In genomic region chr2:167502554-167503252, GRCm38 (mm10) we compare ENCODE assay signal across 8 mouse cellular contexts. TPM values are rescaled to one million over a fixed set of nuclear protein-coding genes. Genes with fewer than 3 reads are reported as not detected.
A peak's percentile ranks its signal among the peaks of the same experiment; 100 is the strongest.
DNase-seq lines count a peak whose midpoint lies in the region; ATAC-seq and TF ChIP-seq lines count a peak whose summit lies in the region.

No protein-coding gene starts in this region.

- H3K9ac ChIP-seq in kidney, embryonic 15.5 days = peak overlapping the region; percentile 92; the same call in 1 of the 2 replicates
- H3K9ac ChIP-seq in heart, embryonic 16.5 days (ENCODE audit: low read length) = peak overlapping the region; percentile 97

- TF ChIP-seq POLR2A in bone marrow macrophage, adult 2 months (IDR thresholded peaks at IDR 0.05; ENCODE audit: borderline replicate concordance, low read depth, low read length) = no peak

- H3K4me3 ChIP-seq in kidney, embryonic 15.5 days (replicated peaks) = peak overlapping the region; percentile 88
- H3K4me3 ChIP-seq in bone marrow macrophage, adult 2 months (ENCODE audit: insufficient read depth, low read length) = peak overlapping the region; percentile 96
- peak overlapping the region; percentile 92 for H3K4me3 ChIP-seq in heart, embryonic 16.5 days (ENCODE audit: low read length)
- peak overlapping the region; percentile 45 for H3K4me3 ChIP-seq in macrophage (ENCODE audit: inconsistent target)

- peak overlapping the region; percentile 92 for H3K4me2 ChIP-seq in kidney, embryonic 15.5 days
- peak overlapping the region; percentile 79 for H3K4me2 ChIP-seq in heart, embryonic 16.5 days (ENCODE audit: low read depth, low read length)

- no peak for DNase-seq in kidney, adult 8-10 months
- DNase-seq in yolk sac, embryonic 10.5 days (ENCODE audit: low spot score) = no peak
- no peak for DNase-seq in gastrocnemius, postnatal 25 days
- DNase-seq in kidney, postnatal 14 days = no peak

- 45% methylated on average over 13 of the region's 13 CpGs for WGBS in kidney, embryonic 15.5 days
- 42% methylated on average over 13 of the region's 13 CpGs for WGBS in heart, embryonic 16.5 days
- WGBS in macrophage (ENCODE audit: missing documents) = 29% methylated on average over 13 of the region's 13 CpGs

- ATAC-seq in kidney, embryonic 15.5 days (replicated peaks; ENCODE audit: low FRiP score) = peak; percentile 7; the same call in 1 of the 2 replicates
- ATAC-seq in heart, embryonic 16.5 days (replicated peaks; ENCODE audit: extremely low read depth, insufficient read depth, low FRiP score) = no peak

- peaks cover 14% of the 10 kb centered on the region for H3K36me3 ChIP-seq in kidney, embryonic 15.5 days
- no peaks in the 10 kb centered on the region for H3K36me3 ChIP-seq in heart, embryonic 16.5 days (ENCODE audit: control insufficient read depth, insufficient read depth)
- peaks cover 12% of the 10 kb centered on the region for H3K36me3 ChIP-seq in macrophage (ENCODE audit: inconsistent target)

- H3K9me3 ChIP-seq in kidney, embryonic 15.5 days (replicated peaks) = no peaks in the 10 kb centered on the region
- H3K9me3 ChIP-seq in heart, embryonic 16.5 days (replicated peaks; ENCODE audit: control insufficient read depth, low read length) = no peaks in the 10 kb centered on the region

- peak overlapping the region; percentile 83; the same call in 1 of the 2 replicates for H3K27ac ChIP-seq in kidney, embryonic 15.5 days
- H3K27ac ChIP-seq in bone marrow macrophage, adult 2 months (ENCODE audit: insufficient read depth, low read depth, low read length) = peak overlapping the region; percentile 4; the same call in 1 of the 2 replicates
- H3K27ac ChIP-seq in heart, embryonic 16.5 days (ENCODE audit: low read length) = peak overlapping the region; percentile 38; the same call in 1 of the 2 replicates
- peak overlapping the region; percentile 60 for H3K27ac ChIP-seq in macrophage

- TF ChIP-seq CTCF in bone marrow macrophage, adult 2 months (IDR thresholded peaks at IDR 0.05; ENCODE audit: low read depth, low read length) = no peak

- H3K79me2 ChIP-seq in macrophage (ENCODE audit: inconsistent target) = peaks cover 40% of the 10 kb centered on the region

- H3K4me1 ChIP-seq in kidney, embryonic 15.5 days = peaks cover 23% of the 10 kb centered on the region
- H3K4me1 ChIP-seq in bone marrow macrophage, adult 2 months (ENCODE audit: control insufficient read depth, insufficient read depth, low read length) = peaks cover 22% of the 10 kb centered on the region
- peaks cover 32% of the 10 kb centered on the region for H3K4me1 ChIP-seq in heart, embryonic 16.5 days (ENCODE audit: control insufficient read depth, insufficient read depth, low read length)

- no peaks in the 10 kb centered on the region for H3K27me3 ChIP-seq in kidney, embryonic 15.5 days
- no peaks in the 10 kb centered on the region for H3K27me3 ChIP-seq in heart, embryonic 16.5 days (ENCODE audit: control insufficient read depth, insufficient read depth, low read length)

RNA-seq across cellular contexts. Expression of gene Spata2, which starts 10.0 kb away (rescaled TPM):
- polyA plus RNA-seq in kidney, embryonic 15.5 days (2015; fragmentation: Nextera tagmentation; extraction: Ambion mirVana) = 17.8 and 17.9 TPM in 2 replicates
- polyA plus RNA-seq in bone marrow macrophage, adult 2 months (2012; ENCODE audit: insufficient read depth, insufficient read length, missing spikeins) = 11.9 and 14.2 TPM in 2 replicates
- 13.4 and 15.8 TPM in 2 replicates for polyA plus RNA-seq in heart, embryonic 16.5 days (2015; fragmentation: Nextera tagmentation; extraction: Ambion mirVana)
- 10 to 100 TPM; 20.5 to 63.0 (median 40.8) TPM for total RNA-seq in macrophage (2018; cell fraction: chromatin; rRNA removed)
- 10 to 100 TPM; 21.0 to 37.7 (median 25.0) TPM for total RNA-seq in macrophage (2018; cell fraction: cytosol; rRNA removed)
- total RNA-seq in macrophage (2018; cell fraction: nucleus; rRNA removed) = 10 to 100 TPM; 23.1 to 53.1 (median 37.8) TPM
- 11.7 to 18.0 TPM (median 14.0 TPM) in 3 replicates for polyA plus RNA-seq in macrophage (2018)
- total RNA-seq in gastrocnemius, postnatal 25 days (2021) = 10 to 100 TPM; 15.1 to 15.7 TPM

RNA-seq across cellular contexts. Expression of gene Rnf114, which starts 10.3 kb away (rescaled TPM):
- polyA plus RNA-seq in kidney, embryonic 15.5 days (2015; fragmentation: Nextera tagmentation; extraction: Ambion mirVana) = 89.9 and 91.9 TPM in 2 replicates
- 115 and 117 TPM in 2 replicates for polyA plus RNA-seq in bone marrow macrophage, adult 2 months (2012; ENCODE audit: insufficient read depth, insufficient read length, missing spikeins)
- 78.5 and 79.0 TPM in 2 replicates for polyA plus RNA-seq in heart, embryonic 16.5 days (2015; fragmentation: Nextera tagmentation; extraction: Ambion mirVana)
- 100 to 1,000 TPM in 13 of 26 experiments, 10 to 100 TPM in 13; 38.5 to 171 (median 104) TPM for total RNA-seq in macrophage (2018; cell fraction: chromatin; rRNA removed)
- 100 to 1,000 TPM in 17 of 26 experiments, 10 to 100 TPM in 9; 85.1 to 241 (median 172) TPM for total RNA-seq in macrophage (2018; cell fraction: cytosol; rRNA removed)
- 100 to 1,000 TPM in 16 of 26 experiments, 10 to 100 TPM in 10; 55.5 to 206 (median 162) TPM for total RNA-seq in macrophage (2018; cell fraction: nucleus; rRNA removed)
- polyA plus RNA-seq in macrophage (2018) = 48.9 to 118 TPM (median 85.7 TPM) in 3 replicates
- total RNA-seq in gastrocnemius, postnatal 25 days (2021) = 10 to 100 TPM; 23.0 to 28.4 TPM

RNA-seq across cellular contexts. Expression of gene Snai1, which starts 35.3 kb away (rescaled TPM):
- polyA plus RNA-seq in kidney, embryonic 15.5 days (2015; fragmentation: Nextera tagmentation; extraction: Ambion mirVana) = 34.3 and 37.7 TPM in 2 replicates
- polyA plus RNA-seq in bone marrow macrophage, adult 2 months (2012; ENCODE audit: insufficient read depth, insufficient read length, missing spikeins) = 0.49 and 0.79 TPM in 2 replicates
- 12.5 and 20.6 TPM in 2 replicates for polyA plus RNA-seq in heart, embryonic 16.5 days (2015; fragmentation: Nextera tagmentation; extraction: Ambion mirVana)
- total RNA-seq in macrophage (2018; cell fraction: chromatin; rRNA removed) = 1 to 10 TPM in 1 of 26 experiments, not detected in 25; 1.8 TPM
- total RNA-seq in macrophage (2018; cell fraction: cytosol; rRNA removed) = under 1 TPM in 5 of 26 experiments, not detected in 21; 0.07 to 0.10 (median 0.09) TPM
- 1 to 10 TPM in 1 of 26 experiments, under 1 TPM in 2, not detected in 23; 0.41 to 2.0 (median 0.92) TPM for total RNA-seq in macrophage (2018; cell fraction: nucleus; rRNA removed)
- not detected in 3 replicates for polyA plus RNA-seq in macrophage (2018)
- total RNA-seq in gastrocnemius, postnatal 25 days (2021) = 1 to 10 TPM; 1.3 TPM

Comparison
In these comparisons a context has a peak if more than half of its experiments do, and no peak if none do; other contexts are left out.
1. H3K27ac ChIP-seq: peak in every context shown above with its lines; median percentile 83 in kidney, embryonic 15.5 days; 60 in macrophage; 38 in heart, embryonic 16.5 days; 4 in bone marrow macrophage, adult 2 months.
2. H3K4me3 ChIP-seq: peak in every context shown above with its lines; median percentile 96 in bone marrow macrophage, adult 2 months; 92 in heart, embryonic 16.5 days; 88 in kidney, embryonic 15.5 days; 45 in macrophage.